Mouse (Mus musculus) lung, postnatal 0 days (tissue): Measurements from ENCODE around the gene Nr4a1.

Experiments used
- CTCF ChIP-seq: IDR thresholded peaks from 2 replicates; pipeline ENCODE4 v1.5.1; 2016; ENCODE audit warnings: antibody characterized with exemption, mild to moderate bottlenecking
- EP300 ChIP-seq: IDR thresholded peaks from 2 replicates; pipeline ENCODE4 v1.6.1; 2016; ENCODE audit warnings: antibody characterized with exemption, mild to moderate bottlenecking, control low read depth

- TF ChIP-seq CTCF (no peak), EP300 (no peak)
Measured at GRCm38 (mm10) chr15:101259922-101260321, 5.9 kb downstream of the Nr4a1 start.
